8 mouse cellular contexts compared by ENCODE assay signal in the genomic region with DNA sequence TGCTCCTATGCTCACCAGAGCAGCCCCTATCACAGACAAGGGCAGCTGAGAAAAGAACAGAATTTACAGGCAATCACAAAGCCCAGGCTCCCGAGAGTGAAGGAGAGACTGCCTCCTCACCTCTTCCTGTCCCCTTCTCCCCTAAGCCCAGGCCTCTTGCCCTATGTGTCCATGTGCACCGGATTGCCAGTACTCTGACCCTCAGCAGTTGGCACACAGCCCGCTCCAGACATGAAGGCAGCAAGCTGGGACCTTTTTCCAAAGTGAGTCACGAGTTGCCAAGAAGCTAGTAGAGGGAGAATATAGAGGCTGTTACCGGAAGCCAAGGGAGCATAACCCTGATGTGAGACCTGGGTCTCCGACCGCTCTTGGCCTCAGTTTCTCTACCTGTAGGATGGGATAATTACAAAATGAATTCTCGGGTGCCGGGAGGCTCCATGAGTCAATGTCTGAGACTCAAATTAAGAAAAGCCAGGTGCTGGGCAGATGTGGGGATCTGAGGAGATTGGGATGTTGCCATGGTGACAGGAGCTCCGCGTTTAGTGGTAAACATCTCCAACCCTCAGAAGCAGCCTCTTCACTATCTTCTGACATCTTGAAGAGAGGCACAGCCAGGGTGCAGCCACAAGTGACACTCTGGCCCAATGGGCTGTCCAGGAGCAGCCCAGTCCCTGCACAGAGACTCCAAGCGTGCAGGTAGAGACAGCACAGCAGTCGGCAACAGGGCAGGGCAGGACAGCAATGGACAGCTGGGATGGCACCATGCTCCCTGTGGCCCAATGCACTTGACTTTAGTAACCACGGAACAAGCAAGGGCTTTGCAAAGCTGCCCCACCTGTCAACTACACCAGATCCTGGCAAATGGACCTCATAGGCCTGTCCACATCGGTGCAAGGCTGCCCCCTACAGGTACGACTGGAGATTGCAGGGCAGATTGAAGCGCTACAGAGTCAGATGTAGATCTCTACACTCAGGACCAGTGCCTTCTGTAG. TPM values are rescaled to one million over a fixed set of nuclear protein-coding genes. Genes with fewer than 3 reads are reported as not detected.
DNase-seq lines count a peak whose midpoint lies in the region; ATAC-seq and TF ChIP-seq lines count a peak whose summit lies in the region.

No protein-coding gene starts in this region.

- H3K79me2 ChIP-seq in heart, adult 2 months (replicated peaks; ENCODE audit: control insufficient read depth, insufficient read depth, low read length) = no peaks in the 10 kb centered on the region

- no peak overlapping the region for H3K4me2 ChIP-seq in embryonic facial prominence, embryonic 12.5 days (replicated peaks)
- no peak overlapping the region for H3K4me2 ChIP-seq in midbrain, embryonic 14.5 days (ENCODE audit: low read length)

- DNase-seq in adrenal gland, postnatal 36 days = peak; percentile 91
- DNase-seq in heart, adult 2 months = peak; percentile 79 to 92
- peak; percentile 86 for DNase-seq in kidney, adult 2 months
- DNase-seq in limb, embryonic 10.5 days (ENCODE audit: low spot score) = peak; percentile 94
- peak; percentile 93 for DNase-seq in midbrain, embryonic 14.5 days

- peaks cover 14% of the 10 kb centered on the region; the same call in 1 of the 2 replicates for H3K27me3 ChIP-seq in embryonic facial prominence, embryonic 12.5 days
- H3K27me3 ChIP-seq in heart, adult 2 months (ENCODE audit: control insufficient read depth, insufficient read depth, low read length) = no peaks in the 10 kb centered on the region
- no peaks in the 10 kb centered on the region for H3K27me3 ChIP-seq in kidney, adult 2 months (replicated peaks; ENCODE audit: control insufficient read depth, insufficient read depth, low read length)
- H3K27me3 ChIP-seq in limb, embryonic 10.5 days (ENCODE audit: low read depth, poor library complexity, severe bottlenecking) = peaks cover 52% of the 10 kb centered on the region
- H3K27me3 ChIP-seq in midbrain, embryonic 14.5 days (ENCODE audit: control insufficient read depth, insufficient read depth, low read length) = peaks cover 8% of the 10 kb centered on the region; the same call in 1 of the 2 replicates
- H3K27me3 ChIP-seq in small intestine, adult 2 months (ENCODE audit: control insufficient read depth, insufficient read depth, low read length) = no peaks in the 10 kb centered on the region

- 42% methylated on average over 17 of the region's 17 CpGs for WGBS in embryonic facial prominence, embryonic 12.5 days
- WGBS in heart, adult 2 months = 37% methylated on average over 17 of the region's 17 CpGs
- 40% methylated on average over 17 of the region's 17 CpGs for WGBS in kidney, adult 2 months
- WGBS in limb, embryonic 10.5 days = 53% methylated on average over 17 of the region's 17 CpGs
- WGBS in midbrain, embryonic 14.5 days = 54% methylated on average over 17 of the region's 17 CpGs
- WGBS in small intestine, adult 2 months = 46% methylated on average over 17 of the region's 17 CpGs

- intact Hi-C loops in heart, adult 2 months (cut with DNase I) = loop anchor here (1.0 to 5.0 kb wide), 5 partner anchors 78 to 540 kb away; partner anchors contain the start of gene Pnpla5

- TF ChIP-seq CTCF in heart, adult 2 months (IDR thresholded peaks at IDR 0.05) = no peak; the same call in 1 of the 2 replicates
- peak; percentile 99 for TF ChIP-seq CTCF in kidney, adult 2 months (conservative IDR thresholded peaks at IDR 0.05; ENCODE audit: insufficient read depth, insufficient read length, low read depth, low read length)
- TF ChIP-seq CTCF in small intestine, adult 2 months (IDR thresholded peaks at IDR 0.05; ENCODE audit: extremely low read depth, insufficient read length, insufficient replicate concordance, low read depth, low read length) = peak; percentile 82; the same call in 1 of the 2 replicates

- no peak overlapping the region for H3K9ac ChIP-seq in embryonic facial prominence, embryonic 12.5 days
- no peak overlapping the region for H3K9ac ChIP-seq in heart, adult 2 months (ENCODE audit: low read depth, low read length)
- 0 out of 2 replicates have a peak overlapping the region, but pooled peaks have one; percentile 16 for H3K9ac ChIP-seq in midbrain, embryonic 14.5 days (replicated peaks; ENCODE audit: low read length)

- peak; percentile 38 for ATAC-seq in embryonic facial prominence, embryonic 12.5 days (ENCODE audit: insufficient number of reproducible peaks, insufficient read depth, low FRiP score, low TSS enrichment)
- ATAC-seq in midbrain, embryonic 14.5 days (ENCODE audit: low FRiP score, low TSS enrichment) = peak; percentile 75; the same call in 1 of the 2 replicates
- no peak for ATAC-seq in activated CD4-positive, CD25-positive, alpha-beta regulatory T cell, adult 4 months

- H3K27ac ChIP-seq in embryonic facial prominence, embryonic 12.5 days = no peak overlapping the region
- no peak overlapping the region for H3K27ac ChIP-seq in heart, adult 2 months
- no peak overlapping the region for H3K27ac ChIP-seq in kidney, adult 2 months (ENCODE audit: insufficient read depth, low read depth, low read length)
- H3K27ac ChIP-seq in limb, embryonic 10.5 days = 0 out of 2 replicates have a peak overlapping the region, but pooled peaks have one; percentile 2
- H3K27ac ChIP-seq in midbrain, embryonic 14.5 days (replicated peaks; ENCODE audit: low read depth, low read length) = 0 out of 2 replicates have a peak overlapping the region, but pooled peaks have one; percentile 27
- no peak overlapping the region for H3K27ac ChIP-seq in small intestine, adult 2 months (ENCODE audit: insufficient read depth, low read depth, low read length)

- TF ChIP-seq EP300 in heart, adult 2 months (IDR thresholded peaks at IDR 0.05; ENCODE audit: insufficient read depth, low read depth, low read length) = peak; percentile 86

- TF ChIP-seq POLR2A in heart, adult 2 months (IDR thresholded peaks at IDR 0.05; ENCODE audit: insufficient read depth, low read depth, low read length) = no peak
- TF ChIP-seq POLR2A in kidney, adult 2 months (IDR thresholded peaks at IDR 0.05; ENCODE audit: low read depth, low read length) = no peak
- no peak for TF ChIP-seq POLR2A in small intestine, adult 2 months (IDR thresholded peaks at IDR 0.05; ENCODE audit: low read depth, low read length)

- H3K36me3 ChIP-seq in embryonic facial prominence, embryonic 12.5 days = no peaks in the 10 kb centered on the region
- no peaks in the 10 kb centered on the region for H3K36me3 ChIP-seq in heart, adult 2 months (ENCODE audit: control insufficient read depth, insufficient read depth, low read length)
- no peaks in the 10 kb centered on the region for H3K36me3 ChIP-seq in kidney, adult 2 months (ENCODE audit: control insufficient read depth, insufficient read depth, low read length)
- no peaks in the 10 kb centered on the region for H3K36me3 ChIP-seq in limb, embryonic 10.5 days
- no peaks in the 10 kb centered on the region for H3K36me3 ChIP-seq in midbrain, embryonic 14.5 days (ENCODE audit: control insufficient read depth, insufficient read depth, low read length)
- H3K36me3 ChIP-seq in small intestine, adult 2 months (ENCODE audit: control insufficient read depth, insufficient read depth, low read length) = no peaks in the 10 kb centered on the region

- no peaks in the 10 kb centered on the region for H3K9me3 ChIP-seq in embryonic facial prominence, embryonic 12.5 days
- H3K9me3 ChIP-seq in limb, embryonic 10.5 days (replicated peaks) = no peaks in the 10 kb centered on the region
- H3K9me3 ChIP-seq in midbrain, embryonic 14.5 days (ENCODE audit: control insufficient read depth, low read length) = no peaks in the 10 kb centered on the region

- H3K4me1 ChIP-seq in embryonic facial prominence, embryonic 12.5 days = peaks cover 13% of the 10 kb centered on the region; the same call in 1 of the 2 replicates
- no peaks in the 10 kb centered on the region for H3K4me1 ChIP-seq in heart, adult 2 months (ENCODE audit: control insufficient read depth, insufficient read depth, low read length)
- H3K4me1 ChIP-seq in kidney, adult 2 months (ENCODE audit: control insufficient read depth, insufficient read depth, low read length) = no peaks in the 10 kb centered on the region
- H3K4me1 ChIP-seq in limb, embryonic 10.5 days = peaks cover 21% of the 10 kb centered on the region
- peaks cover 9% of the 10 kb centered on the region for H3K4me1 ChIP-seq in midbrain, embryonic 14.5 days (ENCODE audit: control insufficient read depth, insufficient read depth, low read length)
- H3K4me1 ChIP-seq in small intestine, adult 2 months (ENCODE audit: control insufficient read depth, insufficient read depth, insufficient read length, low read length) = no peaks in the 10 kb centered on the region

- H3K4me3 ChIP-seq in embryonic facial prominence, embryonic 12.5 days = no peak overlapping the region
- H3K4me3 ChIP-seq in heart, adult 2 months = no peak overlapping the region
- H3K4me3 ChIP-seq in kidney, adult 2 months (ENCODE audit: insufficient read depth, low read depth, low read length) = no peak overlapping the region
- H3K4me3 ChIP-seq in limb, embryonic 10.5 days = no peak overlapping the region
- H3K4me3 ChIP-seq in midbrain, embryonic 14.5 days (replicated peaks; ENCODE audit: low read depth, low read length) = no peak overlapping the region
- no peak overlapping the region for H3K4me3 ChIP-seq in small intestine, adult 2 months (ENCODE audit: low read depth, low read length)

RNA-seq across cellular contexts. Expression of gene Prr5, which starts 55.6 kb away (rescaled TPM):
- total RNA-seq in adrenal gland, postnatal 36 days (2021) = 1 to 10 TPM; 5.6 to 7.0 TPM
- polyA plus RNA-seq in embryonic facial prominence, embryonic 12.5 days (2016; fragmentation: Nextera tagmentation; extraction: Ambion mirVana) = 20.4 and 20.7 TPM in 2 replicates
- 1 to 10 TPM; 2.8 to 4.9 TPM for total RNA-seq in heart, adult 2 months (2021)
- polyA plus RNA-seq in heart, adult 2 months (2012; rRNA removed) = 5.9 and 8.1 TPM in 2 replicates
- 63.6 and 68.4 TPM in 2 replicates for polyA plus RNA-seq in kidney, adult 2 months (2012; rRNA removed)
- 16.3 and 16.5 TPM in 2 replicates for polyA plus RNA-seq in limb, embryonic 10.5 days (2016; fragmentation: Nextera tagmentation; extraction: Ambion mirVana)
- polyA plus RNA-seq in midbrain, embryonic 14.5 days (2014; fragmentation: Nextera tagmentation; extraction: Ambion mirVana) = 19.5 and 19.9 TPM in 2 replicates
- 43.2 and 82.9 TPM in 2 replicates for polyA plus RNA-seq in small intestine, adult 2 months (2012; rRNA removed)
- not detected for polyA plus RNA-seq in activated CD4-positive, CD25-positive, alpha-beta regulatory T cell, adult 4 months (2017; shearing (Covaris generic))

RNA-seq across cellular contexts. Expression of gene Rtl6, which starts 56.2 kb away (rescaled TPM):
- 1 to 10 TPM; 4.1 to 7.1 TPM for total RNA-seq in adrenal gland, postnatal 36 days (2021)
- 31.2 and 31.4 TPM in 2 replicates for polyA plus RNA-seq in embryonic facial prominence, embryonic 12.5 days (2016; fragmentation: Nextera tagmentation; extraction: Ambion mirVana)
- 1 to 10 TPM; 6.8 to 6.9 TPM for total RNA-seq in heart, adult 2 months (2021)
- polyA plus RNA-seq in heart, adult 2 months (2012; rRNA removed) = 7.6 and 8.6 TPM in 2 replicates
- 6.9 and 8.4 TPM in 2 replicates for polyA plus RNA-seq in kidney, adult 2 months (2012; rRNA removed)
- polyA plus RNA-seq in limb, embryonic 10.5 days (2016; fragmentation: Nextera tagmentation; extraction: Ambion mirVana) = 18.7 and 27.1 TPM in 2 replicates
- 41.2 and 43.2 TPM in 2 replicates for polyA plus RNA-seq in midbrain, embryonic 14.5 days (2014; fragmentation: Nextera tagmentation; extraction: Ambion mirVana)
- polyA plus RNA-seq in small intestine, adult 2 months (2012; rRNA removed) = 2.1 and 2.9 TPM in 2 replicates
- polyA plus RNA-seq in activated CD4-positive, CD25-positive, alpha-beta regulatory T cell, adult 4 months (2017; shearing (Covaris generic)) = 1 to 10 TPM; 1.5 to 1.6 TPM

Comparison
In these comparisons a context has a peak if more than half of its experiments do, and no peak if none do; other contexts are left out.
1. H3K27ac ChIP-seq: peak in limb, embryonic 10.5 days (single experiment) and midbrain, embryonic 14.5 days (single experiment); none in embryonic facial prominence, embryonic 12.5 days (single experiment), heart, adult 2 months (single experiment), kidney, adult 2 months (single experiment) and small intestine, adult 2 months (single experiment).
2. Peak in every context shown above with its lines, with median percentiles within 50 percentile points of each other: DNase-seq.